Mouse (Mus musculus) adrenal gland, postnatal 14 days (tissue): Measurements from ENCODE around the gene Rftn2. TPM values are rescaled to one million over a fixed set of nuclear protein-coding genes. Genes with fewer than 3 reads are reported as not detected.

ENCODE experiments used
- DNase-seq: peaks from one replicate; pipeline ENCODE4 v3.0.0; 2021; ENCODE audit warnings: mixed read lengths
- long read RNA-seq, 2 experiments: library from polyadenylated mRNA; stranded (forward); transcript quantifications; one replicate each; pipeline ENCODE4 v2.0.0; 2021
- total RNA-seq: library from RNA; stranded (reverse); gene quantifications from 2 replicates; pipeline ENCODE4 v1.2.3, GENCODE M21; 2021

Gene Rftn2
- total RNA-seq: 13.2 and 16.4 TPM in 2 replicates
- long read RNA-seq, experiment 1, transcript Rftn2-201 (9 exons, 3,677 nt): major isoform, 6 of 14 reads
- long read RNA-seq, experiment 1, partial matches to known transcripts: 5 of 14 reads
- long read RNA-seq, experiment 1, other reads (novel, unspliced or antisense): 3 of 14 reads
- long read RNA-seq, experiment 2, partial matches to known transcripts: 2 of 5 reads
- long read RNA-seq, experiment 2, other reads (novel, unspliced or antisense): 2 of 5 reads

DNA sequence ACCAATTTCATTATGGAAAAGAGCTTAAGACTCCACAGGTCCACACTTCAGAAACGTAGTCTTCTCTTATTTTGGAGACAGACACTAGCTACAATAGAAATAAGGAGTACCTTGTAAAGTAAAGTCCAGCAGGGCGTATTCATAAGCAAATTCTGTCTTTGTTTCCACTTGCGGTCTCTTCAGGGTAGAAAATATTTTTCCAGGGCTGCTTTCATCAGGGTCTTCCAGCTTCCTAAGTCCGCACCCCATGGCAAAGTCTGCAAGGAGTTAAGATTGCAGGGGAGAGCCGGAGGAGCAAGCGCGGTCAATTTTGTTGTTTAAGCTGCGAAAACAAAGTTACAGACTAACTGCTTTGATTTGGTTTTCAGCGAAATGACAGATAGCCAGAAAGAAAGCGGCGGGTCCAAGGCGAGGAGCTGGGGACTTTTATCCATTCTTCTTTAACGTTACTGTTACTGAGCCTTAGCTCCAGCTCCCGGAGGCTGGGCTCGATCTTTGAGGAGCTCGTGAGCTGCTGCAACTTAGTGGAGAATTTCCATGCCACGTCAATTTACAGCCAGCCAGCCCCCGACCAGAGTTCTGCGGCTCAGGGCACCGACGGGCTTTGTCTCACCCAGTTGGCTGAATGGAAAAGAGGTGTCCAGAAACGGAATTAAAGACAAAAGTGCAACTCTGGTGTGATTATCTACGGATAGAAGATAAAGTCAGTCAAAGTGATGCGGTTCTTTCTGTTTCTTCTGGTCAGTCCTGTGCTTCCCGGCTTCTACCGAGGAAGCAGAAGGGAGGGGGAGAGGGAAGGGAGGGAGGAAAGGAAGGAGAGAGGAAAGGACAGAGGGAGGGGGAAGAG, at the start of gene Rftn2:
Rftn2 (minus strand) TSS at position 772 of the 847 bp plus-strand sequence.
- peak; percentile 56 for DNase-seq

DNA sequence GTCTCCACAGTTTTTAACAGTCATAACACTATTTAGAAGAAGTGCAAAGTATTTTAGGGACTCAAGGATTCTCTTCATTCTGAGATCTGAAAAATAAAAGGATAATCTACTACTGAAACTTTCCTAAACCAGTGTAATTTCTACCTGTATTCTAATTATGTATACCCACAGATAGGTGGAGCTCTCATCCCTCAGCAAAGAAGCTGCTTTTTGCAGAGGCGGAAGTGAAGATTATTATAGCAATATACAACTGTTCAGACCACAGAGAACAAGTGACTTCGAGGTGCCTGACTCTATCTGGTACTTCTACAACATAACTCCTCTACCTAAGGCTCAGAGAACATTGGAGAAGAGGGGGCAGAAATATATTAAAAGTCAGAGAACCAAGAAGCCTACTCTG, 38.9 kb upstream of the Rftn2 start:
- no peak for DNase-seq

DNA sequence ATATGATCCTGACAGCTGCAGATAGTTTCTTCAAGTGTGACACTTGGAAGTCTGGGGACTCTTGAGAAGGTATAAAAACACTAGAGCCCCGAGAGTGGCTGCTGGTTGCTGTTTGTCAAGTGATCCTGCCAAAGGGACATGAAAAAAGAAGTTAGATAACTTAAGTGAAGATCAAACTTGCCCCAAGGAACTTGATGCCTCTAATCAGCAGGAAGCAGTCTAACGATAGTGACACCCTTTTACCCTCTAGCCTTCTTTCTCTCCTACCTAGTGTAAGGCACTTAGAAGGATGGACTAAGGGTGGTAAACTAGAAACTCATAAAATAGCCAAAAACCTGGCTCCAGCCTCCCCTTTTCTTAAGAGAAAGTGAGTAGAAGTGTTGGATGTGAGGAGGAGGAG, 37.8 kb upstream of the Rftn2 start:
- no peak for DNase-seq

DNA sequence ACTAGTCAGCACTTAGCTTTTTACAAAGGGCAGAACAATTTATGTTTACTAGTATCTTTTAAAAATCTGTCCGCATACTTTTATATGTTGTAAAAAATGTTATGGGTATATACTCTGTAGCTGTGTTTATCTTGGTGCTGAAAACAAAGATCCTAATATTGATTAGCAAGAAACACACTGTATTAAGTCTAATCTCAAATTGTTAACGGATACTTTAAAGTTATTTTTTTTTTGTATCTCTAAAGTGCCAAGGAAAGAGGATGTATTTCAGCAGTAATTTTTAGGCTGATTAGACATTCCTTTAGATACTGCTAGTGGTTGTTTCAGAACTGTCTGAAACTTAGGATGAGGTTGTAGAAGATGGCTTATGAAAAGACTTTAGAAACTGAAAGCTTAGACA, 19.8 kb upstream of the Rftn2 start:
- no peak for DNase-seq

DNA sequence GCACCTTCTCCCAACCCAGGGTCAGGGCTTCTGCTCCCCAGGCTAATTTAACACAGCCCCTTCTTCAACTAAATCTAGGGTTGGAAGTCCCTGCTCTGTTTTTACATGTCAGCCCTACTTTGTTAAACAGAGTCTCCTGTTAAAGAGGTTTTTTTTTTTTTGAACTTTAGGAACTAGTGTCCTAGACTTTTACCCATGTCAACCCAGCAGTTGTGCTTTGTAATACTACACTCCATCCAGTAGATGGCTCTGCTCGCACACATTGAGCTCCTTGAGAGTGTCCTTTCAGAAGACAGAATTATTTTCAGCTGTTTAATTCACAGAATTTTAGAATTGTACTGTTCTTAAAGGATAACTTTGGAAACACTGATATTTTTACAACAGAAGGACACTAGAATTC, 12.7 kb upstream of the Rftn2 start:
- DNase-seq: peak; percentile 56

DNA sequence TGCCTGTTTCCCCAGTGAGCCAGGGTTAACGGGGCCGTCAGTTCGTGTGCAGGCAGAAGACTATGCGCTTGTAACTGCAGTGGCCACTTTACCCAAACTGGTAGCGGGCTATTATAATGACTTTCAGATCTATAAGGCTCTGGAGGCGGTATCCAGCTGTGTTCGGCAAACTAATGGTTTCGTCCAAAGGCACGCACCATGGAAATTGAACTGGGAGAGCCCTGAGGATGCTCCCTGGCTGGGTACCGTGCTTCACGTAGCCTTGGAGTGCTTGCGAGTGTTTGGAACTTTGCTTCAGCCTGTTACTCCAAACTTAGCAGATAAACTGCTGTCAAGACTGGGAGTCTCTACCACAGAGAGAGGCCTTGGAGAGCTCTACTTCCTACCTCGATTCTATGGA, 11.9 kb upstream of the Rftn2 start:
- no peak for DNase-seq

DNA sequence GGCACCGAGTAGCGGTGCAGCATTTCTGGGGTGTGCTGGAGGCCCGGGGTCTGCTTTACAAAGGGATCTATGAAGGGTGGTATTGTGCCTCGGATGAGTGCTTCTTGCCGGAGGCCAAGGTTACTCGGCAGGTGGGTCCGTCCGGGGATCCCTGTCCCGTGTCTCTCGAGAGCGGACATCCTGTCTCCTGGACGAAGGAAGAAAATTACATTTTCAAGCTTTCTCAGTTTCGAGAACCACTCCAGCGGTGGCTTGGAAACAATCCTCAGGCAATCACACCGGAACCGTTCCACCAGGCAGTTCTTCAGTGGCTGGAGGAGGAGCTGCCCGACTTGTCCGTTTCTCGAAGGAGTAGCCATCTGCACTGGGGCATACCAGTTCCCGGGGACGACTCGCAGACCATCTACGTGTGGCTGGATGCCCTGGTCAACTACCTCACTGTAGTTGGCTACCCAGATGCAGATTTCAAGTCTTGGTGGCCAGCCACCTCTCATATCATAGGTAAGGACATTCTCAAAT, 11.1 kb upstream of the Rftn2 start:
- peak; percentile 21 for DNase-seq

DNA sequence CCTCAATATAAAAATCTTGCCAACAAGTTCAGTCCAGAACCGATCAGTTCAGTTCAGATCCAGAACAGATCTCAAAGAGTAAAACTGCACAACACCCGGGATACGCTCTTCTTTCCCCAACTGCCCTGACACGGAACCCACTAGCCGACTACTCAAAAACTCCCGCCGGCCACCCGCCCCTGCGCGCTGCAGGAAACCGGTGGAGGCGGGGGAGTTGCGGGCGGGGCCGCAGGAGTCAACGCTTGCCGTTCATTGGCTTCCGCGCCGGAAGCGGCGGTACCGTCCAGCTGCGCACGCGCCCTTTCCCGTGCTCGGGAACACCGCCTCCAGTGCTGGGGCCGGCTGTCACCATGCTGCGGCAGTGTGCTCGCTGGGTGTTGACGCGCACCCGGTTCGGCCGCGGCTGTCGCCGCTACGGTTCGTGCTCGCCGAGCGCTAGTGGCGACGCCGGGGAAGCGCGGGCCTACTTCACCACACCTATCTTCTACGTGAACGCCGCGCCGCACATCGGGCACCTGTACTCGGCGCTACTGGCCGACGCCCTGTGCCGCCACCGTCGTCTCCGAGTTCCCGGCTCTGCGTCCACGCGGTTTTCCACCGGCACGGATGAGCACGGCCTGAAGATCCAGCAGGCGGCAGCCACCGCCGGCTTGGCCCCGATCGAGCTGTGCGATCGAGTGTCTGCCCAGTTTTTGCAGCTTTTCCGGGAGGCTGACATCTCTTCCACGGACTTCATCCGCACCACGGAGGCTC, 10.5 kb upstream of the Rftn2 start, which contains the start of gene Mars2:
Mars2 (plus strand) TSS at position 288 of the 753 bp plus-strand sequence.
- peak; percentile 98 for DNase-seq

DNA sequence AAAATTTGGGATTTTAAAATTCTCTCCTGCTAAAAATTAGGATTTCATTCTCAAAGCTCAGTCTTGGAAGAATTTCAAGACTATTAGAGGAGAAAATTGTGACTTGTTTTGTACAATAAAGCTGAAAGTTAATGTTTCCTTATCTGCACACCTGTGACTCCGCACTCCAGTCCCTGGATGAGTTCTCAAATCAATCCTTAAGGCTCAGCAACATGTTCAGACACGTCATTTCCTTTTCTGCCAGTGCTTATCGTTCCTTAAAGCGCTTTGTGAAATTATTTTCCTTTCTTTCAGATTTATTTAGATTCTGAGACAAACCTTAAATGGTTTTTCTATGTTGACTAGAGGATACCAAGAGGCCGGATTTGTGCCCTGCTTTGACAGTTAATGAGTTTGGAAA, 9.9 kb upstream of the Rftn2 start:
- no peak for DNase-seq

DNA sequence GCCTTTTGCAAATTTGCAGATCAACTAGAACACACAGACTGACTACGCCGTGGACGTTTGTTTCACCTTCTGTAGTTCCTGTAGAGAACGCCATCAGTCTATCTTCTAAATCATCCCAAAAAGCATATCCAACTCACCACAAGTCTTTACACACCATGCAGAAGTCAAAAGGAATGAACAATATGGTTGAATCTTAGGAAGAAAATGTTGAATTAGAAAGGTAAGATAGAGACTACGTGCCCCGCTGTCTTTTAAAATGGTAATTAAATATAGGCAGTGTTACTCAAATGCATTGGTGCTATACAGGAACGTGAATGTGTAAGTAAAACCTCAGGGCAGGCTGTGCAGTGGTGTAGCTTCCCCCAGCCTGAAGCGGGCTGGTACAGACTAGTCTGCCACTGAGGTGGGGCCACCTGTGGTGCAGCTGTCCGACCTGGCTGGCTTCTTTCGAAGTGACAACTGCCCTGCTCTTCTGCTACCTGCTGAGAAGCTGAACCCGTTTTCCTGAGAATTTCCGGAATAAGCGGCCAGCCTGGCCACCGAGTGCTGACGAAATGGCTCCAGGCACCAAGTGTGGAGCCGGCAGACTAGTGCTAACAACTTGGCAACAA, 8.4 kb upstream of the Rftn2 start:
- DNase-seq: no peak

DNA sequence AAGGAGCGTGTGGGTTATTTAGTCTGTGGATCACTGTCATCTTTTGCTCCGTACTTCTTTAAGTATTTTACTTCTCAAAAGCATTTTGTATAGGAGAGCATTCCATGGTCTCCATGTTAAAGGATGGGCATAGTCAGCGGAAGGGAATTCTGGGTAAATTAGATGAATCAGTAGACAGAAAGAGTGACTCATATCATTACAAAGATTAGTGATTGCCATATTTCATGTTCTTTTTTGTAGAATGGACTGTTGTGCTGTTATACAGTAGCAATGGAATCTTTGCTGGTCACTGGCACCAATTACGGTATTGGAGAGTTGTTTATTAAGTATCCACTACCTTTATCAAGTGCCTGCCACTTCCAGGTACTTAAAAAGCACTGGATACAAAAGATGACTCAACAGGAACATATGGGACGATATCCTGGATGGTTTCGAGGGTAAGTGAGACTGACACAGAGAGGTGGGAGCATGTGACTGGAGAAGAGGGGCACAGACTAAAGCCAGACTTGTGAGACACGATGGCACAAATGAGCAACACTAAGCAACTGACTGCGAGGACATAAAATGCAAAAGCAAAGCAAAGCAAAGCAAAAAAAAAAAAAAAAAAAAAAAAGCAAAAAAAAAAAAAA, 1.8 kb upstream of the Rftn2 start:
- DNase-seq: no peak

DNA sequence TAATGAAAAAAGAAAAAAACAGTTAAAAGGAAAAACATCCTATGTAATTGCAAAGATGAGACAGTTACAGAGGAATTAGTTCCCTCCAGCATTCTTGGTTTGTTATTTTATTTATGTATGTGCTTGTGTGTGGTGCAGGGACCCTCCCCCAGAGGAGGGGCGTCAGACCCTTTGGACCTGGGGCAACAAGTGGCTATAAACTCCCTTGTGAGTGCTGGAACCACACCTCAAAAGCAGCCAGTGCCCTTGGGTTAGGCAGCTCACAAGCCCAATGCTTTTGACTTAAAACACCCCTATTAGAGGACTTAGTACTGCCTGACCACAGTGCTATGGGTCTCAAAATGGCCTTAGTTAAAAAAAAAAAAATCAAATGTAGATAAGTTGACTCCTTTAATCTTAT, 794 bp upstream of the Rftn2 start:
- DNase-seq: no peak

DNA sequence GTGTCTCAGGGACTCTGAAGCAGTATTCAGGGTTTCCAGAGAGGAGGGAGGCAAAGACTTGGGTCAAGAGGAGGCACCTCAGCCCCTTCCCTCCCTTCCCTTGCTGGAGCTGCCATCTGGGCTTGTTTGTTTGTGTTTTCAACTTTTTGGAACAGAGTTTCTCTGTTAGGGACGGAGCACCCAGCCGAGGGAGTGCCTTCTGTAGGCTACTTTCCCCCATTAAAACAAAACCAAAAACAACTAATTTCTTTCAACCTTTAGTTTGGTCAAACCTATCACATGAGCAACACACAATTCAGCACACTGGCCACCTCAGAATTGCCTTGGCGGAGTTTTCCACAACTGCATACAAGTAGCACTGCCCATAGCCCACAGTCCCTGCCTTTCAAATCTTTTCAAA, 1.2 kb downstream of the Rftn2 start:
- no peak for DNase-seq

DNA sequence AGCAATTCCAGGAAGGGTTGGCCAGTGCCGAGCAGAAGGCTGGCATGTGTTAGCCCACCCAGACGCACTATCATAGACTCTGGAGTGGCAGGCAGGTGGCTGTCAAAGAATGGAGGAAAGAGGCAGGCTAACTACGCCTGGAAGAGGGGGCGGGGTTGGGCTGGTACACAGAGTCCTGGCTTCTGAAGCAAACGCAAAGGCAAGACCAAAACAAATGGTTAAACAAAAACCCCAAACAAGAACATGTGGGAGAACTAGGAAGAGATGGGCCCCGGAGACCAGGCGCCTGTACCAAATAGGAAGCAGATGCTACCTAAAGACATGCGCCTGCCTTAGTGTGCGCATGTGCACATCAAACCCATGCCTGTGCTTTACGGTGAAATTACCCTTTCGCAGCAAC, 2.5 kb downstream of the Rftn2 start:
- DNase-seq: no peak

DNA sequence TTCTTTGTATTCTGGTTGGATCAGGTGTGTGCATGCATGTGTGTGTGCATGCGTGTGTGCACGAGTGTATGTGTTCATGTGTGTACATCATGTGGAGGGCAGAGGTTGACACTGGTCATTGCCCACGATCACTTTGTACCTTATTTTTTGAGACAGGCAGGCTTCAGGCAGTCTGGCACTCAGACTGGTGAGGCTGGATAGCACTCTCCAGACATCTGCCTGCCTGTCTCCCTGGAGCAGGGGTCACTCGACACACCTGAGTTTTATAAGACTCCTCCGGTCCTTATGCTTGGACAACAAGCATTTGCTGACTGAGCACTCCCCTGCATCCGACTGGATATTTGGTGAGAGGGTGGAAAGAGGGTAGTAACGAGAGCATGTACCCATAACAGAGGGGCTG, 3.6 kb downstream of the Rftn2 start:
- no peak for DNase-seq

DNA sequence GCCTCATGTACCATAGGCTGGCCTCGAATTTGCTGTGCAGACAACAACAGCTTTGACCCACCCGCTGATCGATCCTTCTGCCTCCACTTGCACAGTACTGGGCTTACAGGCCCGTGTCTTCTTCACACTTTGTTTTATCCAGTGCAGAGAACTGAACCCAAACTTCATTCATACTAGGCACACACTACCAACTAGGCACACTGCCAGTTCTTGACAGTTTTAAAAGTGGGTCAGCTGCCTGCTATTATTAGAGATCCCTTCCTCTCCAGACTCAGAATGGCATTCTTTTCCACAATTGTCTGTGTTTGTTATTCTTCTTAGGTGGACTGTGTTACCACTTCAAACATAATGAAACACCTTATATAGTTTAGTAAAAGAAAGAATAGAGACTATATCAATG, 5.2 kb downstream of the Rftn2 start:
- DNase-seq: peak; percentile 60

DNA sequence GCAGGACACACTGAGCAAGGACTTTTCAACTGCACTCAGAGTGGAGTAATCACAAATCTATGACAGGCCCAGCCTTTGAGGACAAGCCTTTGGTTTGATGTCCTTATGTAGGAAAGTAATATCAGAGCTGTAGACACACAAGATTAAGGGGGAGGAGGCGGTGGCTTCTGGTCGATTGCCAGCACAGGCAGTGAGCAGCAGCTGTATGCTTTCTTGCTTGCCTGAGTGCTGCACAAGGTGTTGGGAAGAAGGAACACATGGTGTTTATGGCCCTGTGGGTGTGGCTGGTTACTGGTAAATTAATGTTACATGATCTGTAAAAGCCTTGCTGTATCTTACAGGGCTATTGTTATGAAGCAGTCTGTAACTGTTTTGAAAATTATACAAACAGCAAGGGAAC, 9.4 kb downstream of the Rftn2 start:
- DNase-seq: peak; percentile 73

DNA sequence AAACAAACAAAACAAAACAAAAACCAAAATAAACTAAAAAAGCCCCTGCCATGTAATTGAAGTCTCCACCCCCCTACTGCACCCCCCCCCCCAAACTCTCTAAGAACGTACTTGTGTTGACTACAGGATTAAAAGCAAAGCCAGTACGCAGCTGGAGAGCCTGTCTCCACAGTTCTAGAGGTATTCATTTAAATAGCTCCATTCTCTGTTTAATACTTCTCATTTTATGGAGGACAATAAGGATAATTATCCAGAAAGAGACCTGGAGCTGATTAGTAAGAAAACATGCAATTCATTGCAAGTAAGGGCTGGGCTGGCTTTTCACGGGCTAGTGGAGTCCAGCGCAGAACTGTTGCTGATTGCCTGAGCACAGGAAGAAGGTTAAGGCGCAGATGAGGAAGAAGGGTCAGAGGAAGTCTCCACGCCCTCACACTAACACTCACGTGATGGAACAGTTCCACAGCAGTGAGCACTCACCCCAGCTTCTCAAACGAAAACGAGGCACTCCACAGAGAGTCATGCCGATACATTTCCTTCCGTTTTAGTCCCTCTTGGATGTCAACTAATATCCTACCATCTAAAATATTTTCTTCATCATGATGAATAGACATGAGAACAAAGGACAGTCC, 11.3 kb downstream of the Rftn2 start:
- DNase-seq: peak; percentile 45

DNA sequence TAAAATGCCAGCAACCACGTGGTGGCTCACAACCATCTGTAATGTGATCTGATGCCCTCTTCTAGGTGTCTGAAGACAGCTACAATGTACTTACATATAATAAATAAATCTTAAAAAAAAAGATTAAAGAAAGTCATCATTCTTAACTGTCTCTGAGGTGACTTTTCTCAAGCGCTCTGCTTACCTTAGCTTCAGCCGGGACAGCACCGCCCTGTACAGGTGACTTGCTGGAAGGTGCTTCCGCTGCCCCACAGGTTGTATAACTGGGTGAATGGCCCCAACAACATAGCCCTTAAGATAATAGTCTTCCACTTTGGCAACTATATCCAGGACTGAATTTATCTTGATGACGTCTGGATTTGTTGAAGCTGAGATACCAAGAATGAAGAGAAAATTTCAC, 12.6 kb downstream of the Rftn2 start:
- DNase-seq: no peak

DNA sequence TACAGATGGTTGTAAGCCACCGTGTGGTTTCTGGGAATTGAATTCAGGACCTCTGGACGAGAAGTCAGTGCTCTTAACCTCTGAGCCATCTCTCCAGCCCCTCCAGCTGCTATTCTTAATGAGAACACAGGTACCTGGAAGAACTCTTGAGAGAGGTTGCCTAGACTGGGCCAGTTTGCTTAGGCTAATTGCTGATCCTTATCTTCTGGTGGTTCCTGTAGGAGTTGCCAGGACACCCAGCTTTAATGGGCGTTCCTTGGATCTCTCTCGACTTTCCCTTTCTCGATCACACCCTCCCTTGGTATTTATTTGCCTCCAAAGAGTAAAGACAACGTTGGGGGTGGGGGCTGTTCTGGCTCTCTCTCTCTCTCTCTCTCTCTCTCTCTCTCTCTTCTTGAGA, 13.1 kb downstream of the Rftn2 start:
- DNase-seq: no peak

DNA sequence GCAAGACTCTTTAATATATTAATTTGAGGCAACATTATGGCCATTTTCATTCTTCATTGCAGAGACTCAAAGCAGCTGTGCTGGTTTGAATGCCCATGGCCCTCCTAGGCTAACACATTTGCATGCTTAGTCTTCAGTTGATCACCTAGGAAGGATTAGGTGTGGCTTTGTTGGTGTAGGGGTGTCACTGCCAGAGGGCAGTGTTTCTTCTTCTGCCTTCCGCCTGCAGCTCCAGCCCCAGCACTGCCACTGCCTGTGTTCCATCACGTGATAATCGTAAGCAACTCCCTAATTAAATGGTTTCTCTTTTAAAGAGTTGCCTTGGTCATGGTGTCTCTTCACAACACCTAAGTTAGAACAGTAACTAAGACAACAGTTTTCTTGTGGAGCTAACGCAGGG, 13.8 kb downstream of the Rftn2 start:
- no peak for DNase-seq
